Mouse (Mus musculus): ENCODE results near the gene Nrip2. TPM values are rescaled to one million over a fixed set of nuclear protein-coding genes. Genes with fewer than 3 reads are reported as not detected.

The Nrip2 gene
- polyA plus RNA-seq, 1 experiment from 2014 or later, result 5.3 TPM

DNA sequence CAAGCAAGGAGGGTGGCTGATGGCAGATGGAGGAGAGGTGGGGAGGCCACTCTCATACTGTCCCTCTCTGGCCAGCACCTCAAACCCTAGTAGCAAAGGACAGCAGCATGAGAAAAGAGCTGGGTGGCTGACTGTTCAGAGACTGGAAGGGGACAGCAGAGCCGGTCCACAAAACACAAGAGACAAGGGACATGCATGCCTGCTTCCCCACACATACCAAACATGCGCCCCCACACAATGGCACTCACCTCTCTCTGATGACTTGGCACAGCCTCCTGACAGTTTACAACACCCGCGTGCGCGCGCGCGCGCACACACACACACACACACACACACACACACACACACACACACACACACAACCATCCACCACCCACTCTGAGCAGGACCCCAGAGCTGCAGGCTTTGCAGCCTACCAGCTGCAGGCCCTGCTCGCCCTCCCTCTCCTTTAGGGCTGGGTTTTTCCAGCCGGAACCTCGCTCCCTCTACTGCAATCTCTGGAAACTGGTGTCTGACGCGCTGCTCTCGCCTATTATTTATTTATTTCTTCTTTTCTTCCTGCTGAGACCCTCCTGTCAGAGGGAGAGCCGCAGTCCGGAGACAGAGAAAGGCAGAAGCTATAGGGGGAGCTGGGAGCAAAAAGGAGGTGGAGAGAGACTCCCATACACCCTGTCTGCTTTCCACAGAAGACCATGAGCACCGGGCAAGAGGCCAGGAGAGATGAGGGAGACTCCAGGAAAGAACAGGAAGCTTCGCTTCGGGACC is 507 bp downstream of the Nrip2 start:
- Histone ChIP-seq H3K4me2 (peak overlapping the region; percentile 49), H3K27me3 (replicated peaks) (no peaks in the 10 kb centered on the region), H3K36me3 (no peaks in the 10 kb centered on the region), H3K4me1 (peaks cover 10% of the 10 kb centered on the region; the same call in 1 of the 2 replicates), H3K27ac (no peak overlapping the region), H3K9ac (no peak overlapping the region), H3K4me3 (replicated peaks) (peak overlapping the region; percentile 24; the same call in 1 of the 2 replicates), H3K9me3 (no peaks in the 10 kb centered on the region)
- 37% methylated on average over 21 of the region's 21 CpGs for WGBS
- ATAC-seq (ENCODE audit: insufficient read depth, low FRiP score, low read depth), result peak; percentile 61

DNA sequence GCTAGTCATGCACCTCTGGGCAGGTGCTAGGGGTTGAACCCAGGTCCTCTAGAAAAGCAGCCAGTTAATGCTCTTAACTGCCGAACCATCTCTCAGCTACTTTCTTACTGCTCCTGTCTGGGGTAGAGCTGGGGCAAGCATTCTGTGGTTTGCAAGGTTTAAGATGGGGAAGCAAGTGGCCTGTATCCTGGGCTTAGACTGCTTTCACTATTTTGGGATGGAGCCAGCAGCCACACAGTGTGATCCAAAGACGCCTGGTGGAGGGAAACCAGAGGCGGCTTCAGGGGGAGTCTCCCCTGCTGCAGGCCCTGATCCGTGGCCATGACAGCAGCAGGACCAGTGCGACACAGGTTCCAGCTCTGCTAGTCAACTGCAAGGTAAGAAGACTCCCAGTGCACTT is 5.6 kb downstream of the Nrip2 start:
- H3K4me3 ChIP-seq (replicated peaks), result no peak overlapping the region
- 0 out of 2 replicates have a peak, but pooled peaks cover 6% of the 10 kb centered on the region for H3K4me1 ChIP-seq
- H3K36me3 ChIP-seq, result peaks cover 16% of the 10 kb centered on the region
- no peak overlapping the region for H3K27ac ChIP-seq
- WGBS, result 49% methylated on average over 5 of the region's 5 CpGs
- no peaks in the 10 kb centered on the region for H3K9me3 ChIP-seq
- no peaks in the 10 kb centered on the region for H3K27me3 ChIP-seq (replicated peaks)
- H3K4me2 ChIP-seq, result no peak overlapping the region
- no peak for ATAC-seq (ENCODE audit: insufficient read depth, low FRiP score, low read depth)
- H3K9ac ChIP-seq, result no peak overlapping the region

DNA sequence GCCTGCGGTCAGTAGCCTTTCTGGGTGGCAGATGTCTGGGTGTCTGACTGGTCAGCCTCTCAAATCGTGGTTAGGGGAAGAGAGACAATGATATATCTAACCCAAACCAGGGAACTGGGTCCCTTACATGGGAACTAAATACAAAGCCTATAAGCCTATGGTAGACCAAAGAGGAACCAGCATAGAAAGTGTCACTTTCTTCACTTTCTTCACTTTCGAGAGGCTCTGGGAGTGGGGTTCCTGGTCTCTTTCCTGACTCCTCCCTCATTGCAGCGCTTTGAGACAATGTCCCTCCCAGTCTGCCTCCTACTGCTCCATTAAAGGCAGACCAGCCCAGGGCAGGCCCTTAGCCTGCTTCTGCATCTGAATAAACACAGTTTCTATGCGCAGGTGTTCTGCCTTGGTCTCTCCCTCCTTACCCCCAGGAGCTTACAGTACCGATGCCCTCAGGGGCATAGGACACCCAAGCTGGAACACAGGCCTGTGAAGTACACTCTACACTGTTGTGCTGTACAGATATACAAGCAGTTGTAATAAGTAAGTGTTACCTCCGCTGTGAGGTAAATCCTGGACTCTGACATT is 9.5 kb downstream of the Nrip2 start:
- Histone ChIP-seq H3K36me3 (peaks cover 34% of the 10 kb centered on the region), H3K4me2 (no peak overlapping the region), H3K9me3 (no peaks in the 10 kb centered on the region), H3K4me3 (replicated peaks) (no peak overlapping the region), H3K4me1 (no peaks in the 10 kb centered on the region), H3K27ac (no peak overlapping the region), H3K27me3 (replicated peaks) (no peaks in the 10 kb centered on the region), H3K9ac (no peak overlapping the region)
- 87% methylated on average over 7 of the region's 7 CpGs for WGBS
- ATAC-seq (ENCODE audit: insufficient read depth, low FRiP score, low read depth), result no peak

DNA sequence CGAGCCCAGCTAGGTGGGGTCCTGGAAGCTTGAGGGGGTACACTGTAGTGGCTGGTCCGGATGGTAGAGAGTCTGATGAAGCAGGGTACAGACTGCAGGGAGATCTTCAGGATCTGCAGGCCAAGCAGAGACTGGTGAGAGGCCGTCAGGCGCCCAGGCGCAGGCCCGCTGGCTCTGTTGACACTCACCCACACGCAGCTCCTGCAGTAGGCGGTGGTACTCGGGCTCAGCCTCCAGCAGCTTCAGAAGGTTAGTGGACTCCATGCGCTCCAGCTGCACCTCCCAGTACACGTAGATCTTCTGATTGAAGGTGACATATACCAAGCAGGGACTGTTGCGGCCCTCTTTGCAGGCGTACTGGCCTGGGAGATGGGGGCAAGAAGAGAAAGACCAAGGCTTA is 11.2 kb downstream of the Nrip2 start:
- H3K36me3 ChIP-seq, result peaks cover 34% of the 10 kb centered on the region
- 95% methylated on average over 13 of the region's 13 CpGs for WGBS
- no peak for ATAC-seq (ENCODE audit: insufficient read depth, low FRiP score, low read depth)

DNA sequence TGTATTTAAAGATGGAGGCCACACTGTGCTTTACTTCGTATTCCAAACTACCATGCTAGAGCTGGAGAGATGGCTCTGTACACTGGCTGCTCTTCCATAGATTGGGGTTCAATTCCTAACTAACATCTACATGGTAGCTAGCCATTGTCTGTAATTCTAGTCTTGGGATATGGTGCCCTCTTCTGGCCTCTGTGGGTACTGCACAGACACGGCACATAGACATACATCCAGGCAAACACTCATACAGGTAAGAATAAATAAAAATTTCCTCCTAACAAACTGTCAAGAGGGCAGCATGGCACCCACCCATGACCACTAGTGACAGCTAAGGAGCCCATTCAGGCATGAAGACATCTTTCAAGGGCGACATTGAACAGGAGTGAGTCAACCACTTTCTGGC is 12.0 kb downstream of the Nrip2 start:
- H3K27ac ChIP-seq, result no peak overlapping the region
- no peak overlapping the region for H3K4me3 ChIP-seq (replicated peaks)
- ATAC-seq (ENCODE audit: insufficient read depth, low FRiP score, low read depth), result no peak
- WGBS, result 14% methylated on average over 3 of the region's 3 CpGs
- no peaks in the 10 kb centered on the region for H3K9me3 ChIP-seq
- H3K4me2 ChIP-seq, result no peak overlapping the region
- no peaks in the 10 kb centered on the region for H3K4me1 ChIP-seq
- peaks cover 34% of the 10 kb centered on the region for H3K36me3 ChIP-seq
- no peaks in the 10 kb centered on the region for H3K27me3 ChIP-seq (replicated peaks)
- no peak overlapping the region for H3K9ac ChIP-seq

More for the DNA sequence above, 11.2 kb downstream of the Nrip2 start:
- Histone ChIP-seq H3K4me2 (no peak overlapping the region), H3K27ac (no peak overlapping the region), H3K27me3 (replicated peaks) (no peaks in the 10 kb centered on the region), H3K9ac (no peak overlapping the region), H3K4me3 (replicated peaks) (no peak overlapping the region), H3K4me1 (no peaks in the 10 kb centered on the region), H3K9me3 (no peaks in the 10 kb centered on the region)

DNA sequence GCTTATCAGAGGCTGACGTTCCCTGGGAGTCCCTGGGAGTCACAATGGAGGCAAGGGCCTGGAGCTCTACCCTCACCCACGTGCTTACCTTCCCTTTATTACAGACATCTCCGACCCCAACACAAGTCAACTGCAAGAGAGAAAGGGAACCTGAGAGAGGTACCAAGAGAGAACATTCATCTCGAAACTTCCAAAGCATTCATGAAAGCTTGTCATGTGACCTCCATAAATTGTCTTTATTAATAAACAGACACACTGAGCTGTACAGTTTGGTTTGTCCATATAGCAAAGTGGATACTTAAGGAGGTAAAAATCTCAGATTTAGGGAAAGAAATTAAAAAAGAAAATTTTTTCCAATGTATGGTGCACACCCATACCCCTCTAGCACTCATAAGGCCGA is 17.1 kb downstream of the Nrip2 start:
- H3K9ac ChIP-seq, result no peak overlapping the region
- H3K4me3 ChIP-seq (replicated peaks), result no peak overlapping the region
- H3K36me3 ChIP-seq, result peaks cover 7% of the 10 kb centered on the region
- 85% methylated on average over 5 of the region's 5 CpGs for WGBS
- no peak overlapping the region for H3K27ac ChIP-seq
- ATAC-seq (ENCODE audit: insufficient read depth, low FRiP score, low read depth), result no peak
- H3K4me2 ChIP-seq, result no peak overlapping the region
- H3K4me1 ChIP-seq, result no peaks in the 10 kb centered on the region
- no peaks in the 10 kb centered on the region for H3K9me3 ChIP-seq
- H3K27me3 ChIP-seq (replicated peaks), result no peaks in the 10 kb centered on the region

DNA sequence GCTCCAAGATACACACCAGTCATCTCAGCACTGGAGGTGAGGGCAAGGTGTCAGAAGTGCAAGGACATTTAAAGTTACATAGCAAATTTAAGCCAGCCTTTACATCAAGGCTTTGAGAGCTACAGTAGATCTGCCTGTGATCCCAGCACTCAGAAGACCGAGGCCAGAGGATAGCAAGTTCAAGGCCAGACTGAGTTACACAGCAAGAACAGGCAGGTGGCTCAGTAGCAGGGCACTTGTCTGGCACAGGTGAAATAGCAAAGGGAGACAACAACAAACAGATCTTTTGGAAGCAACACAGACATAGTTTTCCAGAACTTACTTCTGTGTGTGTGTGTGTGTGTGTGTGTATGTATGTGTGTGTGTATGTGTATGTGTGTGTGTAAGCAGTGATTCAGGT is 19.0 kb downstream of the Nrip2 start:
- Histone ChIP-seq H3K27me3 (replicated peaks) (no peaks in the 10 kb centered on the region), H3K9me3 (no peaks in the 10 kb centered on the region), H3K36me3 (no peaks in the 10 kb centered on the region), H3K4me1 (no peaks in the 10 kb centered on the region), H3K9ac (no peak overlapping the region), H3K4me3 (replicated peaks) (no peak overlapping the region), H3K27ac (no peak overlapping the region), H3K4me2 (no peak overlapping the region)
- no peak for ATAC-seq (ENCODE audit: insufficient read depth, low FRiP score, low read depth)
- 89% methylated on average over 1 of the region's 1 CpGs for WGBS

DNA sequence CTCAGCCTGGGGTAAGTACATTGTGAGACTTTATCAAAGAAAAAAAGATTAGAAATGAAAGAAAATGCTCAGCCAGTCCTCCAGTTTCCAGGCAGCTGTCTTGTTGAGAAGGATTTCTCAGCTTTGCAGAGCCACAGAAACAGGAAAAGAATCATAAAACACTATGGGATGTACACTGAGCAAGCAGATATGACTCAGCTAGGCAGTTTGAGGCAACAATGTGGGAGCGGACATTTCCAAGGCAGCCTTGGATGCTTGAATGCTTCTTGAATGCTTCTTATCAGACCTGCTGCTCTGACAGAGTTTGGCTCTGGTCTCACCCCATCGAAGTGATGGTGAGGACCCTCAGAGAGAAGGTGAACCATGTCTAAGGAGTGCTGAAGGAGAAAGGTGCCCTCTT is 21.9 kb downstream of the Nrip2 start:
- Histone ChIP-seq H3K27ac (0 out of 2 replicates have a peak overlapping the region, but pooled peaks have one; percentile 3), H3K4me1 (no peaks in the 10 kb centered on the region), H3K27me3 (replicated peaks) (no peaks in the 10 kb centered on the region), H3K4me3 (replicated peaks) (no peak overlapping the region), H3K36me3 (no peaks in the 10 kb centered on the region), H3K9ac (no peak overlapping the region), H3K4me2 (no peak overlapping the region), H3K9me3 (no peaks in the 10 kb centered on the region)
- no peak for ATAC-seq (ENCODE audit: insufficient read depth, low FRiP score, low read depth)
- WGBS, result 71% methylated on average over 2 of the region's 2 CpGs

DNA sequence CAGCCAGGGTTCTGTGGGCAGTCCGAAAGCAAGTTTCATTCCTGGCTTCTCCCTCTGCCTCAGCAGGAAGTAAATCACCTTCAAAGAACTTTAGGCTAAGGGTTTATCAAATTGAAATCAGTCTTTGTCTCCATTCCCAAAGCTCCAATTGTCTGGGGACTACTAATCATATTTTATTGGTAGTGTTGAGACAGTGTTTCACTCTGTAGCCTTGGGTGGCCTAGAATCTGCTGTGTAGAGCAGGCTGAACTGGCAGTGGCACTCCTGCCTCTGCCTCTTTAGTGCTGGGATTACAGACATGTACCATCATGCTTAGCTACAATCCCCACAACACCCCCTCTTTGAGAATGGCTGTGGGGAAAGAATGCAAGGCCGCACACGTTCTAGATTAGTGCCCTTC is 22.4 kb downstream of the Nrip2 start:
- no peak overlapping the region for H3K9ac ChIP-seq
- 0 out of 2 replicates have a peak overlapping the region, but pooled peaks have one; percentile 3 for H3K27ac ChIP-seq
- H3K4me3 ChIP-seq (replicated peaks), result no peak overlapping the region
- no peaks in the 10 kb centered on the region for H3K4me1 ChIP-seq
- H3K9me3 ChIP-seq, result no peaks in the 10 kb centered on the region
- H3K4me2 ChIP-seq, result no peak overlapping the region
- H3K36me3 ChIP-seq, result no peaks in the 10 kb centered on the region
- H3K27me3 ChIP-seq (replicated peaks), result no peaks in the 10 kb centered on the region
- no peak for ATAC-seq (ENCODE audit: insufficient read depth, low FRiP score, low read depth)
- 93% methylated on average over 3 of the region's 3 CpGs for WGBS

DNA sequence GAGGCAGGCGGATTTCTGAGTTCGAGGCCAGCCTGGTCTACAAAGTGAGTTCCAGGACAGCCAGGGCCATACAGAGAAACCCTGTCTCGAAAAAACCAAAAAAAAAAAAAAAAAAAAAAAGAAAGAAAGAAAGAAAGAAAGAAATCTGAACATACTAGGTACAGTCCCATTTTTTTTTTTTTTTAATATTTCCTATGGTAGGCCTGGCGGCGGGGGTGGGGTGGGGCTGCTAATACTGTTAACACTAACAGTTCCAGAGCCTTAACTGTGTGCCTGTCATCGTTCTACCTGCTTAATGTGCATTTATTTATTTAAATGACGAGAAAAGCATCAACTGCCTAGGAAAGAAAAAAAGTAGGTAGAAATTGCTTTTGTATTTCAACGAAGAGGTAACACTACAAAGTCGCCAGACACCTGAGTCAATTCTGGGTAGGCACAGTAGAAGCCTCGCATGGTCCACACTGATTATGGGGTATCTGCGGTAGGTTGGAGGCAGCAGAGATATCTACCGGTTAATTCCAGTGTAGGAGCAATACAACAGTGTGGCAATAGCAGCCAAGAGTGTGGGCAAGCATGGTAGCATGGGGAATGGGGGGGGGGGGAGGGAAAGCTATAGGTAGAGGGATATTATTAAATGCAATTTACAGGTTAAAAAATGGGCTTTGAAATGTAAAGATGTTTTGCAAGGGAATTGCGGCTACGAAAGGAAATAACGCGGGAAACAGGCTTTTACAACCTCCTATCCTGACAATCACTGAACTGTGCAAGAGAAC is 24.6 kb downstream of the Nrip2 start:
- WGBS, result 34% methylated on average over 15 of the region's 16 CpGs
- no peaks in the 10 kb centered on the region for H3K27me3 ChIP-seq (replicated peaks)
- H3K4me3 ChIP-seq (replicated peaks), result peak overlapping the region; percentile 71
- peak overlapping the region; percentile 97 for H3K27ac ChIP-seq
- peak overlapping the region; percentile 72 for H3K4me2 ChIP-seq
- peak; percentile 57; the same call in 1 of the 2 replicates for ATAC-seq (ENCODE audit: insufficient read depth, low FRiP score, low read depth)
- no peaks in the 10 kb centered on the region for H3K4me1 ChIP-seq
- peaks cover 9% of the 10 kb centered on the region; the same call in 1 of the 2 replicates for H3K36me3 ChIP-seq
- H3K9ac ChIP-seq, result peak overlapping the region; percentile 65; the same call in 1 of the 2 replicates
- no peaks in the 10 kb centered on the region for H3K9me3 ChIP-seq

DNA sequence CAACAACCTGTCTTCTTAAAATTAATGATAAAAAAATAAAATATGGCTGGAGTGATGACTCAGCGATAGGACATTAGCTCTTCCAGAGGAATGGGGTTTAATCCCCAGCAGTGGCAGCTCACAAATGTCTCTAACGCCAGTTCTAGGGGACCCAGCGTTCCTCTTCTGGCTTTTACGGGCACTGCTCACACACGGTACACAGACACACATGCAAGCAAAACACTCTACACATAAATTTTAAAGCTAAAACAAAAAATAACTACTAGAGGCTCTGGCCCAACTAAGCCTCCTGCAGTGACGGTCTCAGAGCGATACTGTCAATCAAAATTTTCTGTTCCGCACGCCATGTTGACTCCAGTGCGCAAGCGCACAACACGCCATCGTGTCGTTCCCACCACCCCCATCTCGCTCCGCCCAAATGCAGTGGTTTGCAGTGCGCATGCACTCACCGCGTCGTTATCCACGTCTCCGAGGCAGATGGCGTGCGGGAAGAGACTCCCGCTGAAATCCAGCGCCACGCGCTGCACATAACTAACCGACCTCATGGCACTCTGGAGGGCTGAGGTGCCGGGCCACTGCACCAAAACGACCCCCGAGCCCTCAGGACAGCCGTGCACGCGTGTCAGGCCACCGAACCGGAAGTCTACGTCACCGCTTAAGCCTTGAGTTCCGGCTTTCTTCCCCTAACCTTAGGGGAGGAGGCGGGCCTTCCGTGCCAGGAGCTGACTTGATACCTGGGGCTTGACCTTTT is 25.3 kb downstream of the Nrip2 start, which contains the start of gene Itfg2:
Itfg2 (minus strand) TSS at position 663 of the 751 bp plus-strand sequence.
- Histone ChIP-seq H3K4me2 (peak within 1 kb of the TSS; percentile 72), H3K27ac (peak within 1 kb of the TSS; percentile 97), H3K27me3 (replicated peaks) (no peaks in the 10 kb centered on the region), H3K9me3 (no peaks in the 10 kb centered on the region), H3K4me1 (no peaks in the 10 kb centered on the region), H3K4me3 (replicated peaks) (peak within 1 kb of the TSS; percentile 71), H3K36me3 (peaks cover 15% of the 10 kb centered on the region; the same call in 1 of the 2 replicates), H3K9ac (peak within 1 kb of the TSS; percentile 65; the same call in 1 of the 2 replicates)
- WGBS, result under 1% methylated on average over 42 of the region's 42 CpGs
- ATAC-seq (ENCODE audit: insufficient read depth, low FRiP score, low read depth), result peak; percentile 93
